Mouse (Mus musculus) kidney, postnatal 10 days (tissue): ENCODE results near the gene Tmbim1.

Source experiments
- DNase-seq: peaks from one replicate; pipeline ENCODE4 v3.0.0; 2021; ENCODE audit warnings: mixed read lengths

Gene Tmbim1

GRCm38 (mm10) chr1:74277041-74277440 is 28.4 kb downstream of the Tmbim1 start:
- no peak for DNase-seq

GRCm38 (mm10) chr1:74275015-74275414 is 30.4 kb downstream of the Tmbim1 start:
- DNase-seq, result peak; percentile 27

- DNase-seq, result no peak
These were observed 33.8 kb downstream of the Tmbim1 start for GRCm38 (mm10) chr1:74271659-74272058.

GRCm38 (mm10) chr1:74268750-74269149 is 36.7 kb downstream of the Tmbim1 start:
- DNase-seq, result no peak

GRCm38 (mm10) chr1:74262510-74262909 is 42.9 kb downstream of the Tmbim1 start:
- no peak for DNase-seq

GRCm38 (mm10) chr1:74256782-74257181 is 48.6 kb downstream of the Tmbim1 start:
- no peak for DNase-seq

GRCm38 (mm10) chr1:74255704-74256345 is 49.6 kb downstream of the Tmbim1 start:
- no peak for DNase-seq

GRCm38 (mm10) chr1:74250096-74250495 is 55.3 kb downstream of the Tmbim1 start:
- no peak for DNase-seq

- DNase-seq, result peak; percentile 33
These were observed 56.0 kb downstream of the Tmbim1 start for GRCm38 (mm10) chr1:74249331-74249980.

- peak; percentile 53 for DNase-seq
These were observed 56.6 kb downstream of the Tmbim1 start for GRCm38 (mm10) chr1:74248799-74249198.

GRCm38 (mm10) chr1:74245525-74245924 is 59.9 kb downstream of the Tmbim1 start:
- DNase-seq, result no peak

GRCm38 (mm10) chr1:74240832-74241231 is 64.6 kb downstream of the Tmbim1 start:
- DNase-seq, result no peak

- DNase-seq, result peak; percentile 39
These were observed 65.1 kb downstream of the Tmbim1 start for GRCm38 (mm10) chr1:74240311-74240710.

- DNase-seq, result peak; percentile 31
These were observed 65.8 kb downstream of the Tmbim1 start for GRCm38 (mm10) chr1:74239618-74240017.

- no peak for DNase-seq
These were observed 66.3 kb downstream of the Tmbim1 start for GRCm38 (mm10) chr1:74239162-74239561.
